Mouse (Mus musculus) spleen, postnatal 36 days (tissue): ENCODE data around the gene Itga5.

Source experiments
- DNase-seq, 2 experiments: peaks; one replicate each; pipeline ENCODE4 v3.0.0; 2022; ENCODE audit warnings: low spot score in 2 of 2, mixed read lengths in 1 of 2

The Itga5 gene

DNA sequence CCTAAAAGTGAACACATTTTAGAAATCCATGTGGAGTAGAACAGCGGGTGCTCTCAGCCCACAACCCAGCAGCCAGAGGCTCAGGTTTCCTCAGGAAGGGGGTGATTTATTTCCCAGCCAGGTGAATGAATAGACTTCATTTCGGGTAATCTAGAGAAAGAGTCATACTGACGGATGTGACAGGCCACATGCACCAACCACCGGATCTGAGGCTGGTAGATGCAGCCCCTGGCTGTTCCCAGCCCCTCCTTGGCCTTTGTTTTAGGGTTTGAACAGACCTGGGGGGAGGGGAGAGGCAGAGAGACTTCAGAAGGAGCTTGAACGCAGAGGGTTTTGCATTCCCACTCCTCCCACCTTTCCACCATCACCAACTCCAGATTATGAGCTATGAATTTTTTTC is 70.7 kb downstream of the Itga5 start:
- no peak for DNase-seq

DNA sequence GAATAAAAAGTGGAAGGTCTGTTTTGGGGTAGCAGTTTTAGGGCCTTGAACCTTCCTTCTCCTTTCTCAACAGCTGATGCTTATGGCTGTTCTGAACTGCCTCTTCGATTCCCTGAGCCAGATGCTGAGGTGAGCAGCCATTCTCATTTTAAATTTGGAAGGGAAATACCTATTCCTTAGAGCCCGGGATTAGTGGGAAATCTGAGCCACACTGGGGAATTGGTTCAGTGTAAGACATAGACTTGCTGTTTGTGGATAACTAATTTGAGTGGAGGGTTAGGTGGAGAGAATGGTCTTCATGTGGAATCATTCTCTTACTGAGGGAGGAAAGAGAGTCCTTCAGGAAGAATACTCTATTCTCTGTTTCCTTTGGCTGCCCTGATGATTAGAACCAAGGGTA is 71.9 kb downstream of the Itga5 start:
- DNase-seq, result no peak
